Mouse (Mus musculus): ENCODE data around the gene Ppcs.

DNA sequence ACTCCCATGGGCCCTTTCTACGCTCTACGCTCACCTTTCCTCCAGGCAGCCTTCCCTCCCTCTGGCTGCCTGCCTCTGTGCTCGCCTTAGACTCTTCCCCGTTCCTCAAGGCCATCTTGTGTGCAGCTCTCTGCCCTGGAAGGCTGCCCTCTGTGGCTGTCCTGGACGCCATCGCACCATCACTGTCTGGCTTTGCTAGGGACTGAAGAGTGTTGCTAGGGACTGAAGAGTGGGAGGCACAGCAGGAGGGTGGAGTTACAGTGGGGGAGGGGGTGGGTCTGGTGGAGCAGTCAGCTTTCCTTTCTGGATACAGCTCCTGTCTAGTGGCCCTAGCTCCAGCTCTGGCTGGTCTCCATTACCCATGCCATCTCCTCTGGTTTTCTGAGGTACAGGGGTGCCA, 20.3 kb upstream of the Ppcs start:
- no peak for TF ChIP-seq CTCF (IDR thresholded peaks at IDR 0.05; ENCODE audit: borderline replicate concordance, insufficient read depth, low read length)
- no peak for TF ChIP-seq POLR2A (IDR thresholded peaks at IDR 0.05; ENCODE audit: low read depth, low read length)

Data from embryonic fibroblast, embryonic 13.5 days (primary cell).